Mouse (Mus musculus) heart, postnatal 14 days (tissue): ENCODE results near the gene 2310079G19Rik. TPM values are rescaled to one million over a fixed set of nuclear protein-coding genes. Genes with fewer than 3 reads are reported as not detected.

Experiments
- total RNA-seq, 2 experiments: library from RNA; stranded (reverse); gene quantifications; 2 replicates each; pipeline ENCODE4 v1.2.3; 2021

2310079G19Rik gene
- total RNA-seq, 2 experiments from 2014 or later = not detected

Other genes with a start within 250 kb of the 2310079G19Rik start
- not detected for gene Cldn17, start 120.7 kb downstream of the 2310079G19Rik start, total RNA-seq
- gene Cldn8, start 64.5 kb downstream of the 2310079G19Rik start, total RNA-seq = not detected
- gene Krtap24-1, start 15.4 kb downstream of the 2310079G19Rik start, total RNA-seq = not detected
- not detected for gene Krtap26-1, start 20.1 kb upstream of the 2310079G19Rik start, total RNA-seq
- gene Krtap27-1, start 44.0 kb upstream of the 2310079G19Rik start, total RNA-seq = not detected
- gene 2310061N02Rik, start 80.3 kb upstream of the 2310079G19Rik start, total RNA-seq = not detected
- gene Krtap13-1, start 101.2 kb upstream of the 2310079G19Rik start, total RNA-seq = not detected
- not detected for gene Krtap13, start 124.0 kb upstream of the 2310079G19Rik start, total RNA-seq
- not detected for gene 2310034C09Rik, start 131.2 kb upstream of the 2310079G19Rik start, total RNA-seq
- not detected for gene 2310057N15Rik, start 146.5 kb upstream of the 2310079G19Rik start, total RNA-seq
- not detected for gene Gm5965, start 150.2 kb upstream of the 2310079G19Rik start, total RNA-seq
- gene Gm20741, start 184.6 kb upstream of the 2310079G19Rik start, total RNA-seq = not detected
- gene Krtap15, start 192.5 kb upstream of the 2310079G19Rik start, total RNA-seq = not detected
- not detected for gene Krtap14, start 198.5 kb upstream of the 2310079G19Rik start, total RNA-seq
- gene Krtap19-1, start 241.7 kb upstream of the 2310079G19Rik start, total RNA-seq = not detected
- gene Krtap19-2, start 246.6 kb upstream of the 2310079G19Rik start, total RNA-seq = not detected